Mouse (Mus musculus) layer of hippocampus, adult 9-10 months (tissue): ENCODE measurements around the gene Tex21.

ENCODE experiments used
- DNase-seq: peaks from one replicate; pipeline ENCODE4 v3.0.0; 2022; ENCODE audit warnings: low spot score

The Tex21 gene

DNA sequence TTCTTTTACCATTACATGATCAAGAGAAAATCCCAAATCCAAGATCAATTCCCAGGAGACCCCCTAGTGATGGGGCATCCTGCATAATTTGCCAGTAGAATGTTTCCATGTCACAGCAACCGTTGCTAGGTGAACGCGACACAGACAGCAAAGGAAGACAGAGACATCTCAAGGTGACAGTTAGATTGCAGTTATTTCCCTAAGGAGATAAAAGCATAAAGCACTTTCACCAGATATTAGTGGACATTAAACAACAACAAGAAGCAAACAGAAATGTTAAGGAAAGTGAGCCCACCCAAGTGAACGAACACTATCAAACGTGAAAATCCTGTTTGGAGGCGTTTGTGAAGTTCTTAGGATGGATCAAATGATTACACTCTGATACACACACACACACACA lies at the start of gene Tex21:
Gene Tex21 (minus strand): TSS at position 101 of the 400 bp plus-strand sequence.
- DNase-seq: no peak

DNA sequence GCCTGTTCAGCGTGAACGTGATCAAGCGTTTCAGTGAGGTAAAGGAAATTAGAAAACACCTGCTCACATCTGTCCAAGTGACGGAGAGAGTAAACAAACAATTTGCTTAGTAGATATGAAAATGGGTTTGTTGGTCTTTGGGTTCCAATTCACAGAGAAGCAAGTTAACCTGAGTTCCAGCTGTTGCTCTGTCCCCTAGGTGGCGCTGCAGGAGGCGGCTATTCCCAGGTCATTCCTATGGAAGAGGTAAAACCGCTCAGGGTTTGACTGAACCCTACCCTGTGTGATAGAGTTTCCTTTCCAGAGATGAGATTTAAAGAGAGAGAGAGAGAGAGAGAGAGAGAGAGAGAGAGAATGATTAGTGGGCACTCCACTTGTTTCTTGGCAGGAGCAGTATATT lies 46.6 kb upstream of the Tex21 start:
- DNase-seq: no peak

DNA sequence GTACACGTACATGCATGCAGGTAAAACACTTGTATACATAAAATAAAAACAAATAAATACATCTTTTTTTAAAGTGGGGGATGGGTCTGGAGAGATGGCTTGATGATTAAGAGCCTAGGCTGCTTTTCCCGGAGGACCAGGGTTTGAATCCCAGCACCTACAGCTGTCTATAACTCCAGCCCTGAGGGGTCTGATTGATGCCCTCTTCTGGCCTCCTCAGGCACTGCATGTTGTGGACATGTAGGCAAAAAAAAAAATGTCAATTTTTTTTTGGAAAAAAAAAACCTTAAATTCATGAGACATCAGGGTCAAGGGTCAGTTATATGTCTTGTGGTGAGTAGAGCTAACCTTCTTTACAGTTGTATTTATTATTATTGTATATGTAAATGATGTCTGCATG lies 43.7 kb upstream of the Tex21 start:
- no peak for DNase-seq

DNA sequence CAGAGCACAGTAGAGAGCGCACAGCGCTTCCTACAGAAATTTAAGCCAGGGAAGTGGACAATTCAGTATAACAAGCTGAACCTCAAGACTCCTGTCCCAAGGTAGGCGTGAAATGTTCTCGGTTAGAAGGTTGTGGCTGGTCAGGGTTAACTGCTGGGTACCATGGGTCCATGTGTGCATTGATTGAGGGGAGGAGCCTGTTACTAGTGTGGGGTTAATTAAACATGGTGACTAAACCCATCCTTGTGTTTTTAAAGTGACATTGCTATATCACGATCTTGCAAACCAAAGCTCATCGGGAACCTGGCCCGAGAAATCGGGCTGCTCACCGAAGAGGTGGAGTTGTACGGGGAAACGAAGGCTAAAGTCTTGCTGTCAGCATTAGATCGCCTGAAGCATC lies 42.9 kb upstream of the Tex21 start:
- DNase-seq: no peak

DNA sequence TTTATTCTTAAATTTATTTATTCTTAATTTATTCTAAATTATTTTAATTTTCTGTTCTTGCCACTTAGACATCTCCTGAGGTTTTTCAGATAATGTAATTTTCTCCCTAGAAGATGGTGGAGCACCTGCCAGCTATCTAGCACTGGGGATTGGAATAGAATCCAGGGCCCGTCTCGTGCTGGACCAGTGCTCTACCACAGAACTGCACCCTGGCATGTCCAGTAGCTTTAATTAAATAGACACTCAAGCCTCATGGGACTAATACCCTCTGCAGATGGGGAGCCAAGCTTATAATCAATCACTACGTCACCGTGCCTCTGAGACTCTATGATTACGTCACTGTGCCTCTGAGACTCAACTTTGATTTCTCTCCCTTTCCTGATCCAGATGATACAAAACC lies 41.9 kb upstream of the Tex21 start:
- DNase-seq: no peak

DNA sequence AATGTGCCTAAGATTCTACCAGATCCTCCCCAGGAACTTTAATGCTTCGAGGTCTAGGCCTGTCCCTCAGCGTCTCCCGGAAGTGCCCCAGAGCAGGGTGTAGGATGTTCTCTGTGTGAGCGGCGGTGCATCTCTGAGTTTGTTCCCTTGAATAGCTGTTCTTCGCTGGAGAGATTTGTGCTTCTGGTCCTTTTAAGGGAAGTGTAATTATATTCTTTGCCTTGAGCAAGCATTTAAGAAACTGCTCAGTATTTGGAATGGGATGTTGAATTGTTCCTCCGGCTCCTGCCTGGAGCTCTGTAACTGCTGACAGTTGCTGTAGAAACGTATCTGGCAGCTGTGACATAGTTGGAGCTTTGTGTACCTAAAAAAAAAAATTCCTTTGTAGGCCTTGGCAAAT lies 41.4 kb upstream of the Tex21 start:
- no peak for DNase-seq

DNA sequence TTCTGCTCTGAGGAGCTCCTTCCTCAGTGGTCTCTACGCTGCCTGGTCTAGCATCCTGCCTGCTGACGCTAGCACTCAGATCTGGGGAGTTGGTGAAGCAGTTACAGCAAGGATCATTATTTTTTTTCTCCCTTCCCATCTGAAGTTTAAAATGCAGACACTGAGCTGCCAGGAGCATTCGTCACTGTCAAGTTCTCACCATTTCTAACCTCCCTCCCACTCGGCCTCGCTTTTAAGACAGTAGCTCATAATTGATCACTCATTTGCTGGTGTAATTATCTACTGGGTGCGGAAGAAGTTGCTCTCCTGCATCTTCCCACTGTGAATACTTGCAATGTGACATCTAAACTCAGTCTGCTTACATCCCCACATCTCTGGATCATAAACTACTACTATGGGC lies 38.9 kb upstream of the Tex21 start:
- DNase-seq: no peak

DNA sequence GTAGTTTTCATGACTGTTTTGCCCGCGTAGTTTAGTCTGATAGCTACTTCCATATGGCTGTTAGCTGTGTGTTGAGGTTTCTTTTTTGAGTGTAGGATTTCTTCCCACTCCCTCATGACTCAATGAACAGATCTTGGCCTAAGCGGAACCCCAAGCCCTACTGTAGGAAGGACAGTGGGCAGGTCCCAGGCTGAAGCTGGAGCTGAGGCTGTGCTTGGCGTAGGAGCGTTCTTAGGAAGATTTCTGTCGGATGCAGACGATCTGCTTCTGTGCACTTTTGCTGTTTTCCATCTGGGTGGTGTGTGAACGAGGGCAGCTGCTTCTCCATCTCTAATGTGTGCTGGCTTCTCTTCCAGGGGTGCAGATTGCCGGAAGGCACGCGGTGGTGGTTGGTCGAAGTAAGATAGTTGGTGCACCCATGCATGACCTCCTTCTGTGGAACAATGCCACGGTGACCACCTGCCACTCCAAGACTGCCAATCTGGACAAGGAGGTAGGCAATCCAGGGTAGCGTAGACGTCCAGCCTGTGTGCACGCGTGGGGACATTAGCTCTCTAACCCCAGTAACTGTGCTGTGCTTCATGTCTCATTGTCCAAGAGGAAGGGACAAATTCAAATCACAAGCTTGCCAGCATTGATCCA lies 36.1 kb upstream of the Tex21 start:
- DNase-seq: no peak

DNA sequence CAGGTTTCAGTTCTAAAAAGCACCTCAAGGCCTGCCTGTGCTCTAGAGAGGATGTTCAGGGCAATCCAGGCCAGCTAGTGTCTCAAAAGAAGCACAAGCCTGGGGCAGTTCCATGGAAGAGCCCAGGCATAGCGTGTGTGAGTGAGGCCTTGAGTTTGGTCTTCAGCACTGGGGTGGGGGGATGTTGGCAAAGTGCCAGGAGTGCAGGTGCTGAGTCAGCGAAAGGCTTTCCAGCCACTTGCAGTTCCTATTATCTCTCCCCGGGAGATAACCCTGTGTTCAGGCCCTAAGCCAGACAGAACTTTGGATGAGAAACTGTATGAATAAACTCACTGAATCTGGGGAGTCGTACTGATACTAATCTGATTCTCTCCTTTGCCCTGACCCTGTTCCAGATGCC lies 35.6 kb upstream of the Tex21 start:
- no peak for DNase-seq

DNA sequence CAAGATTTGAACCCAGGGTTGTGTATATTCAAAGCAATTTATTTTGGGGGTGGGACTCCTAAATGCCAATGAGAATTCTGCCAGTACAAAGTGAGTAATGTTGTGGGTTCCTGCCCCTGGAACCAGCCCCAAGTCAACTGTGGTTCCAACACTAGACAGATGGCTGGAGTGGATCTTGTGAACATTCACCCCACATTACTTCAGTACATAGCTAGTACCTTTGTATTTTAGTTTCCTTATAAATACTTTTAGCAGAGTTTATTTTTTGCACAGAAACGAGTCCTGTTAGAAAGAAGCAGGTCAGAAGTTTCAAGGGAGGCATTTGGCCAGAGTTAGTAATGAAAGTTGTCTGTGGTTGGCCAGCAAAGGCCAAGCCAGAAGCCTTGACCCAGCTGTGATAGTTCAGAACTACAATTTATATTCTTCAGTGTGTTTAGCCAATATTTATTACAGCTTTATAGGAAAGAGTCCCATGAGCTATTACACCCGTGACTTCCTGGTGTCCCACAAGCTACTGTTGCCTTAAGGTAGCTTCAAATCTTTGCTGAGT lies 34.6 kb upstream of the Tex21 start:
- DNase-seq: no peak

DNA sequence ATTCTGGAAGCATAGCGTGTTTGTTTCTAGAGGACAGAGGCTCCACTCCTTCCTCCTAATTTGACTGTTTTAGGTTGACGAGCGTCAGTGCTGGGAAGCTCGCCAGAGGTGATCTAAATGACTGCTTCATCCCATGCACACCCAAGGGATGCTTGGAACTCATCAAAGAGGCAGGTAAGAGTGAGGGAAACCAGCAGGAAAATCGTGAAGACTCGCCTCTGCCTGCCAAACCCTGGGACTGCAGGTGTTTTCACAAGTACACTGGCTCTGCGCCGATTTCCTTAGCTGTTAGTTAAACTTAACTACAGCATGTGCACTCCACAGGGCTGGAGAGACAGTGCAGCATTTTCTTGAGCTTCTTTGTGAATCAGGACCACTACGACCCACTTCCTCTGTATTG lies 34.0 kb upstream of the Tex21 start:
- DNase-seq: no peak

DNA sequence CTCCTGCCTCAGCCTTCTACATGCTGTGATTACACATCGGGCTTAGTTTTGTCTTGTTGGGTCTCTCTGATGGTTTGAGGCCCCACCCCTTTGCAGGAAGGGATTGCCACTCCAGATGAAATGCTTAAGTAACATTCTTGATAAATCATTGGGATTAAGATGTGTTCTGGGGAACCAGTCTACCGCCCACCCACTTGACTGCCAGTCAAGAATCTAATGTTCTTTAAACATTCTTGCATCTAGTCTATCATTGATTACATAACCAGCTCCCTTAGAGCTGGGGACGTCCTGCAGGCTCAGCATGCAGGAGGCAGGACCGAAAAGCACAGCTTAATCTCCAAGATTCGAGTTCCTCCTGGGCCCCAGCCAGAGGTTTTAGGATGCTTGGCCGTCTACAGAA lies 31.7 kb upstream of the Tex21 start:
- no peak for DNase-seq

DNA sequence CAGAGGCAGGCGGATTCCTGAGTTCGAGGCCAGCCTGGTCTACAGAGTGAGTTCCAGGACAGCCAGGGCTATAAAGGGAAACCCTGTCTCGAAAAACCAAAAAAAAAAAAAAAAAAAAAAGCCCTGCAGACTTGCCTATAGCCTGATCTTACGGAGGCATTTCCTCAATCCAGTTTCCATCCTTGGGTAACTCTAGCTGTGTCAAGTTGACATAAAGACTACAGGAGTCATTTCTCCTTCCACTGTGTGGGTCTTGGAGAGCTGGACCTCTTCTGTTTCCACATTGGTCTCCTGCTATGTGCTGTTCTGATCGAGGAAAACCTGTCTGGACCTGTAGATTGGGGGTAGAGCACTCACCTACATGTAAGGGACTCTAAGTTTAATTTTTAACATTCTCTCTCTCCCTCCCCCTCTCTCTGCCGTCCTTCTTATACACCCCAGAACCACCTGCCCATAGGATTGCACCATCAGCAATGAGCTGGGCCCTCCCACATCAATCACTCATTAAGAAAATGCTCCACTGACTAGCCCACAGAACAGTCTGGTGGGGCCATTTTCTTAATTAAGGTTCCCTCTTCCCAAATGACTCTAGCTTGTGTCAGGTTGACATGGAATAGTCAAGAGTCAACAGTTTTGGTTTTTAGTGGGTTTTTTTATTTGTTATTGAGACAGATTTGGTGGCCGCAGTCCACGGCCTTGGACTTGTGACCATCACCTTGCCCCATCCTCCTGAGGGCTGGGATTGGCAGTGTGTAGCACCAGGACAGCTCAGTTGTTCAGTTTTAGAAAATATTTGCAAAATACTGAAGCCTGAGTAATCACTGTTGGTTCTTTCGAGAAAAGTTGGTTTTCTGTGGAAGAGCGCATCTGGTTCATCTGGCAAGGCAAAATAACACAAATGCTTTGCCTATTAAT lies 26.3 kb upstream of the Tex21 start:
- no peak for DNase-seq

DNA sequence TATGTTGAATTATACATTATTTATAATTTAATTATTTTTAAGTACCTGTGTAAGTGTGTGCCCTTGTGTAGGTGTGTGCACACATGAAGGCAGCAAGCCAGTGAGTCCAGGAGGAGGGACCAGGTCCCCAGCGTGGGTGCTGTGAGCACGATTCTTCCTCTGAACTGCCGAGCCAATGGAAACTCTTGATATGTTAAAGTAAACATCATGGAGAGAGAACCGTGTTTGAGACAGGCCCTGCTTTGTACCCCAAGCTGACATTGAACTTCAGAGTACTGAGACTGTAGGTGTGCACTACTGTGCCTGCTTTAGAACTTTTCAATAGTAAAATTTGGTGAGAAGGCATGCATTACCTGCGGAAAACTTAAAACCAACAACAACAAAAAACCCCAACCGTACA lies 25.0 kb upstream of the Tex21 start:
- DNase-seq: no peak

DNA sequence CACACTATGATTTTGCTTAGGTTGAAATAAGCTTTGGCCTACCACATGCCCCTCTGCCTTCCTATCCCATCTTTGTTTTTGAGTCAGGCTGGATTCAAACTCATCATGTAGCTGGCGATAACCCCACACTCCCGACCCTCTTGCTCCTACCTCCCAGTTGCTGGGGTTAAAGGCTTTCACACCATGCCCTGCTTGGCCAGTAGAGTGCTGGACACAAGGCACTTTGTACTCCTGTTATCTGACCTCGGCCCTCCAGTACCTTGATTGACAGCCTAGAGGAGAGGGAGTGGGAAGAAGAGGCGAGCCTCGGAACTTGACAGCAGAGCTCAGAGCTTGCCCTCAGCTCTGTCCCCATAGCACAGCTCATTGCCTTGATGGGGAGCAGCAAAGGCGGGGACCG lies 22.6 kb upstream of the Tex21 start:
- DNase-seq: no peak

DNA sequence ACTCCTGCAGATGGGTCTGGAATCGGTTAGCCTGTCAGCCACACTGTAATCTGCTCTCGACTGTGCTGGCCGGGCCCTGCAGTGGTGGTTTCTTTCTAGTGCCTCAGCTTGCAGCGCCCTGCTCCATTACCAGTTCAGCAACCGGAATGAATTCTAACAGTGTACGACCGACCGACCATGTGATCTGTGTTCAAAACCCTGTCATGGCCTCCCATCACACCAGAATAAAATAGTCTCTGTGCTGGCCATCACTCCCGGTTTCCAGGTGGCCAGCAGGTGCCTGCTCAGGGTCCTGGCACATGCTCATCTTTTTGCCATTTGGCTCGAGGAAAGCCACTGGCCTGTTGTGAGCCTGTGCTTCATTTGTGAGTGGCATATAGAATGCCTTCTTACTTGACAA lies 22.1 kb upstream of the Tex21 start:
- DNase-seq: no peak

DNA sequence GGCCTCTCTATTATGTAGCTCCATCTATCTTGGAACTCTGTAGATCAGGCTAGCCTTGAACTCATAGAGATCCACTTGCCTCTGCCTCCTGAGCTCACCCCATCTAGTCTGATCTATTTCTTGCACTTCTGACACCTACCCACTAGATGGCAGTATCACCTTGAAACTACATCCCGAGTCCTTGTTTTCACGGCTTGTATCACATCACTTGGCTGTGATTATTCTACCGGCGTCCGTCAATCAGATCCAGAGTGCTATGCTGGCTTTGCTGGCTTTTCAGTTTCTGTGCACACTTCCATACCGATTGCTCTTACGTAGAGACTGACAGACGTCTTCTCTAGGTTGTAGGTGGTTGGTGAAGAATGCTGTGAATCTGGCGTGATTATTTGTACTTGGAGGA lies 20.3 kb upstream of the Tex21 start:
- DNase-seq: no peak

DNA sequence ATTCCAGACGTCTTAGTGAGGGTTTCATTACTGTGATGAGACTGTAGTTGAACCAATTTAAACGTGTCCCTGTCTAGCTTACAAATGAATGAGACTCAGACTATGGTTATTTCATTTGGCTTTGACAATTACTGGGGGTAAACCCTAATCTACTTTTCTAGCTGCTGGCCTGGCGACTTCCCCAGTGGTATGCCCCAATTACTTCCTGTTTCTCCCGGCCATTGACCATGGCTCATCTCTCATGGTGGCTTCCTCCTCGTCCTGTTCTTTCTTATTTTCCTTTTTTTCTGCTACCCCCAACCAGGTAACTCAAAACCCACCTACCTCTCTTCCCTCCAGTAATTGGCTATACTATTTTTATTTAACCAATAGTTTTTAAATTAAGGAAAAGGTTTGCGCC lies 18.5 kb upstream of the Tex21 start:
- DNase-seq: no peak

DNA sequence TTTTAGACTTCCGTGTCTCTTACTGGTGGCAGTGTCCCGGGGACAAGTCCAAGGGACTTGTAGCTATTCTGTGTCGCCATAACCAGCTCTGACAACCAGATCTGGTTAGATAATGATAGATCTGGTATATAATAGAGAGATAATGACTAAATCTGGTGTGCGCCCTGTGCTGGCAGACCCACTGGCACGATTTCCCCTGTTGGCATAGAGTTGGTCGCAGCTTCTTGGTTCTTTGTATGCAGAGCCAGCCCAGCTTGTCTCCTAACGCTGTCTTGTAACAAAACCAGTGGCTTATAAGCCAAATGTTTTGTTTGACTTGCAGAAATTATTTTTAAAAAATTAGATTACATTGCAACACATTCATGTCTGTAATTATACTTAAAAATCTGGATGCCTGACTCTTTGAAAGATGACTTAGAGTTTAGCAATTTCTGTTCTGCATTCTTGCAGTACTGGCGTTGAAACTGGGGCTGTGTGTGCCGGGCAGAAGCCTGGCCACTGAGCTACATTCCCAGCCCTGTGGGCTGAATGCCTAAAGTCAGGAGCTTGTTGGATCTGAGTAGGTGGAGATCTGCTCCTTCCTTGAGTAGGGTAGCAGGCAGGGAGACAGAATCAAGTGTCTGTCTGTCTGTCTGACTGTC lies 17.9 kb upstream of the Tex21 start:
- peak; percentile 63 for DNase-seq

DNA sequence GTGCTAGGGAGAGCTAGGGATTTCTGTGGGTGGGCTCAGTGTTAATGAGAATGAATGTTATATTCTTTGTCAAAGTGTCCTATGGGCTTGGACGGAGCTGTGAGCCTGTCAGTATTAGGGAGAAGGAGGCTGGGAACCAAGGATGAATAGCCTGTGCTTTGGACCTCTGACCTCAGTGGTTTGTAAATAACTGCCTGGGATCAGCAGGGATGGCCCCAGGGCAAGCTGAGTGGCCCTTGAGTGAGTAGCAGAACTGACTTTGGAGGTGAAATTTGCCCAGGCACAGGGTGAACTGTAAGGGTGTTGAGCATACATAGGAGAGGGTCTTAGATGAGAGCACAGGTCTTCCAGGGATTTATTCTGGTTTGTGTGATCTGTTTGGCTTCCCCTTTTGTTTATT lies 17.3 kb upstream of the Tex21 start:
- no peak for DNase-seq

DNA sequence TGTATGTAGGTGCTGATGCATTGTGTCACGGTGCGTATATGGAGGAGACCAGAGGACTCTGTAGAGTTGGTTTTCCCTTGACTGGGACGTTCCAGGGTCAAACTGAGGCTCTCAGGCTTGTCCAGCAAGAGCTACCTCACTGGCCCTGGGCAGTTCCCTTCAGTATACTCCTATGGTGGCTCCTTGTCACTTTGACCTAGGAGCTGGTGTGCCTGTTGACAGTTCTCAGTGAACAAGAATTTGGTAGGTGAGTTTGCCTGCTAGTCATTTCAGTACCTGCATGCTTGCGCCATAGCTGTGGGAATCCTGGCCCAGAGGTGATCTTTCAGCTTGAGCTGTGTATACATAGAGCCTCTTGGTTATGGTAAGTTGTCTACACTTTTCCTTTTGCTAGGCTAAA lies 16.4 kb upstream of the Tex21 start:
- DNase-seq: no peak

DNA sequence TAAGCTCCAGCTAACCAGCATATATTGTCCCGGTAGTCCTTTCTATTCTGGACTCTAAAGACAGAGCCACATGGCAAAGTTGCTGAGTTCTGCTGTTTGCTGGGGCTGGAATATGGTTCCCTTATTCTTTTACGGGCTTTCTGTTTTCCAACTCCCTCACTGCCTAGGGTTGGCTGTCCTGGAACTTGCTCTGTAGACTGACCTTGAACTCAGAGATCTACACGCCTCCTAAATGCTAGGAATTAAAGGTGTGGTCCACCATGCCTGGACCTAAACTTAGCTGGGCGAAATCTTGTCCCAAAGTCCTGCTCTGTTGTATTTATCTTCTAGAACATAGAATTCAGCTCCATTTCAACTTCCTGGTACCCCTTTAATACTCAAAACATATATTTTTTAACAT lies 15.0 kb upstream of the Tex21 start:
- DNase-seq: no peak

DNA sequence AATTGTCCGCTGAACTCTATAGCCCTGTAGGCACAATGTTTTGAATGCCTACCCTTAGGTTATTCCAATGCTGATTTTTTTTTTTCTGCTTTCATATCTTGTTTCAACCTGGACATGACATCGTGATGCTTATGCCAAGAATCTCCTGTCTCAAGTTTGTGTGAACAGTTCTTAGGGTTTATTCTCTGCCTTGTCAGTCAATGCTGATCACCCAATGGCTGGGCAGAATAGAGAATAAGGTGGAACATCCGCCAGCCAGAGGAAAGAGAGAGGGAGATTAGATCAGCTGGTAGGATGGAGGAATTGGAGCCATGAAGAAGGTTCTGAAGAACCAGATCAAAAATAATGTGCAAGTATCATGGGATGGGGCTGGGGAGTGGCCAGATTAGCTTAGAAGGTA lies 14.1 kb upstream of the Tex21 start:
- no peak for DNase-seq
